Mouse (Mus musculus): Measurements from ENCODE around the gene Flcn. TPM values are rescaled to one million over a fixed set of nuclear protein-coding genes. Genes with fewer than 3 reads are reported as not detected.

Gene Flcn
- polyA plus RNA-seq, 1 experiment = 81.1 TPM

DNA sequence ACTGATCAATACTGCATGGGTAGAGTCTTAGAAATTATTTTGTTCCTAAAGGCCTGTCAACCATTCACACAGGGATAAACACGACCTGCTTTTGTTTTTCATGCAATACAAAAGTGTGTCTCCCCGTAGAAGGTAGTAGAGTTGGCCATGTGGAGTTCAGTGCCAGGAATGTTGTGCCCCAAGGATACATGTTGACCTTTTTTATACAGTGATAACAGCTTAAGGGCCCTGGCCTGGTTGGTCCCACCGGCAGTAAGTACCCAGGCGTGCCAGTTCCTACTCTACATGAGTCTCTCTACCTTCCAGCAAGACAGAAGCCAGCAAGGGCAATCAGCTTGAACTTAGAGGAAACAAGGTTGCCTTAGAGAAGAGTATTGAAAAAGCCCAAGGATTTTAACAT lies 36.9 kb downstream of the Flcn start:
- H3K27ac ChIP-seq (ENCODE audit: insufficient read depth, low read length) = no peak overlapping the region
- no peaks in the 10 kb centered on the region for H3K27me3 ChIP-seq (ENCODE audit: control insufficient read depth, insufficient read depth, low read length)
- no peak overlapping the region for H3K4me3 ChIP-seq (replicated peaks; ENCODE audit: insufficient read depth, low read depth, low read length)
- TF ChIP-seq POLR2A (IDR thresholded peaks at IDR 0.05; ENCODE audit: borderline replicate concordance, insufficient read depth, low read length) = no peak
- TF ChIP-seq CTCF (IDR thresholded peaks at IDR 0.05; ENCODE audit: borderline replicate concordance, insufficient read depth, low read depth, low read length) = no peak
- peaks cover 28% of the 10 kb centered on the region for H3K4me1 ChIP-seq (ENCODE audit: control insufficient read depth, insufficient read depth, low read length)
- DNase-seq = peak; percentile 39 to 42
- 33% methylated on average over 4 of the region's 4 CpGs for WGBS

- DNase-seq = peak; percentile 71 to 80
- no peaks in the 10 kb centered on the region for H3K27me3 ChIP-seq (ENCODE audit: control insufficient read depth, insufficient read depth, low read length)
- no peak overlapping the region for H3K27ac ChIP-seq (ENCODE audit: insufficient read depth, low read length)
- no peak for TF ChIP-seq POLR2A (IDR thresholded peaks at IDR 0.05; ENCODE audit: borderline replicate concordance, insufficient read depth, low read length)
- TF ChIP-seq CTCF (IDR thresholded peaks at IDR 0.05; ENCODE audit: borderline replicate concordance, insufficient read depth, low read depth, low read length) = no peak
- no peak overlapping the region for H3K4me3 ChIP-seq (replicated peaks; ENCODE audit: insufficient read depth, low read depth, low read length)
- peaks cover 27% of the 10 kb centered on the region for H3K4me1 ChIP-seq (ENCODE audit: control insufficient read depth, insufficient read depth, low read length)
- 13% methylated on average over 2 of the region's 2 CpGs for WGBS
Observed at GRCm38 (mm10) chr11:59772291-59772690, 37.5 kb downstream of the Flcn start.

- 23% methylated on average over 7 of the region's 7 CpGs for WGBS
- Histone ChIP-seq H3K4me3 (replicated peaks; ENCODE audit: insufficient read depth, low read depth, low read length) (no peak overlapping the region), H3K27ac (ENCODE audit: insufficient read depth, low read length) (no peak overlapping the region), H3K4me1 (ENCODE audit: control insufficient read depth, insufficient read depth, low read length) (peaks cover 24% of the 10 kb centered on the region; the same call in 1 of the 2 replicates), H3K27me3 (ENCODE audit: control insufficient read depth, insufficient read depth, low read length) (no peaks in the 10 kb centered on the region)
- TF ChIP-seq CTCF (IDR thresholded peaks at IDR 0.05; ENCODE audit: borderline replicate concordance, insufficient read depth, low read depth, low read length) (no peak), POLR2A (IDR thresholded peaks at IDR 0.05; ENCODE audit: borderline replicate concordance, insufficient read depth, low read length) (no peak)
- DNase-seq = no peak
Observed at GRCm38 (mm10) chr11:59770753-59771152, 39.1 kb downstream of the Flcn start.

DNA sequence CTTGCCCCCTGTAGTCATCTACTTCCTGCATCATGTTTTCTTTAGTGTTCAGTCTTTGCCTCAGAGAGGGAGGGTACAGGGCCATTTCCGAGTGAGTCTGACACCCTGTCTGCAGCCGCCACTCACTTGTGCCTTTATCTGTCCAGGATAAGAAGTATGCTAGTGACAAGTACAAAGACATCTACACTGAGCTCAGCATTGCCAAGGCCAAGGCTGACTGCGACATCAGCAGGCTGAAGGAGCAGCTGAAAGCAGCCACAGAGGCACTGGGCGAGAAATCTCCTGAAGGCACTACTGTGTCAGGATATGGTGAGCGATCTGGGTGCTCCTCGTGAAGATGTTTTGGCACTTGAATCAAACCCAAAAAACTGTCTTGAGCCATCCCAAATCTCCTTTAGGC lies 40.1 kb downstream of the Flcn start:
- 44% methylated on average over 6 of the region's 6 CpGs for WGBS
- Histone ChIP-seq H3K4me1 (ENCODE audit: control insufficient read depth, insufficient read depth, low read length) (peaks cover 24% of the 10 kb centered on the region; the same call in 1 of the 2 replicates), H3K27me3 (ENCODE audit: control insufficient read depth, insufficient read depth, low read length) (no peaks in the 10 kb centered on the region), H3K27ac (ENCODE audit: insufficient read depth, low read length) (no peak overlapping the region), H3K4me3 (replicated peaks; ENCODE audit: insufficient read depth, low read depth, low read length) (no peak overlapping the region)
- TF ChIP-seq POLR2A (IDR thresholded peaks at IDR 0.05; ENCODE audit: borderline replicate concordance, insufficient read depth, low read length) = no peak
- no peak for TF ChIP-seq CTCF (IDR thresholded peaks at IDR 0.05; ENCODE audit: borderline replicate concordance, insufficient read depth, low read depth, low read length)
- DNase-seq = no peak

GRCm38 (mm10) chr11:59769307-59769706 lies 40.5 kb downstream of the Flcn start:
- WGBS = 74% methylated on average over 2 of the region's 2 CpGs
- TF ChIP-seq CTCF (IDR thresholded peaks at IDR 0.05; ENCODE audit: borderline replicate concordance, insufficient read depth, low read depth, low read length) = no peak
- no peak for TF ChIP-seq POLR2A (IDR thresholded peaks at IDR 0.05; ENCODE audit: borderline replicate concordance, insufficient read depth, low read length)
- no peaks in the 10 kb centered on the region for H3K27me3 ChIP-seq (ENCODE audit: control insufficient read depth, insufficient read depth, low read length)
- no peak overlapping the region for H3K27ac ChIP-seq (ENCODE audit: insufficient read depth, low read length)
- DNase-seq = no peak
- no peak overlapping the region for H3K4me3 ChIP-seq (replicated peaks; ENCODE audit: insufficient read depth, low read depth, low read length)
- peaks cover 24% of the 10 kb centered on the region; the same call in 1 of the 2 replicates for H3K4me1 ChIP-seq (ENCODE audit: control insufficient read depth, insufficient read depth, low read length)

- TF ChIP-seq POLR2A (IDR thresholded peaks at IDR 0.05; ENCODE audit: borderline replicate concordance, insufficient read depth, low read length) (no peak), CTCF (IDR thresholded peaks at IDR 0.05; ENCODE audit: borderline replicate concordance, insufficient read depth, low read depth, low read length) (no peak)
- H3K4me3 ChIP-seq (replicated peaks; ENCODE audit: insufficient read depth, low read depth, low read length) = no peak overlapping the region
- peak overlapping the region; percentile 98 for H3K27ac ChIP-seq (ENCODE audit: insufficient read depth, low read length)
- WGBS = 16% methylated on average over 6 of the region's 6 CpGs
- peaks cover 48% of the 10 kb centered on the region for H3K4me1 ChIP-seq (ENCODE audit: control insufficient read depth, insufficient read depth, low read length)
- H3K27me3 ChIP-seq (ENCODE audit: control insufficient read depth, insufficient read depth, low read length) = no peaks in the 10 kb centered on the region
- DNase-seq = peak; percentile 62 to 63
Observed at GRCm38 (mm10) chr11:59760796-59761195, 49.0 kb downstream of the Flcn start.

DNA sequence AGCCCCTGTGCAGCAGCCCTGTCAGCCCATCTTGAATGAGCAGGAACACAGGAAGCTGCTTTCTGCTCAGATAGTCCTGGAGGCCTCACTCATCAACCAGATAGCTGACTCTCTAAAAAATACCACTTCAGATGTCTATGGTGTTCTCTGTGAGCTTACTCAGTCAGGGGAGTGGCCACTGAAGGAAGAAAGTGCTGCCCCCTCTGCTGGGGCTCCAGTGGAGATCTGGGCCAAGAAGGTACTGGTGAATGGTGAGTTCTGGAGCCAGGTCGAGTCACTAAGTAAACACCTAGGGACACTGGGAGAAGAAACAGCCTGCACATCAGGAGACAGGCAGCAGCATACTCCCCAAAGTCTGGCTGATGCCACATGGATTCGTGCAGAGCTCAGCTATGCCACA lies 50.2 kb downstream of the Flcn start:
- H3K27ac ChIP-seq (ENCODE audit: insufficient read depth, low read length) = peak overlapping the region; percentile 98
- DNase-seq = no peak
- peaks cover 48% of the 10 kb centered on the region for H3K4me1 ChIP-seq (ENCODE audit: control insufficient read depth, insufficient read depth, low read length)
- TF ChIP-seq CTCF (IDR thresholded peaks at IDR 0.05; ENCODE audit: borderline replicate concordance, insufficient read depth, low read depth, low read length) = no peak
- TF ChIP-seq POLR2A (IDR thresholded peaks at IDR 0.05; ENCODE audit: borderline replicate concordance, insufficient read depth, low read length) = no peak
- no peak overlapping the region for H3K4me3 ChIP-seq (replicated peaks; ENCODE audit: insufficient read depth, low read depth, low read length)
- no peaks in the 10 kb centered on the region for H3K27me3 ChIP-seq (ENCODE audit: control insufficient read depth, insufficient read depth, low read length)
- 14% methylated on average over 2 of the region's 2 CpGs for WGBS

DNA sequence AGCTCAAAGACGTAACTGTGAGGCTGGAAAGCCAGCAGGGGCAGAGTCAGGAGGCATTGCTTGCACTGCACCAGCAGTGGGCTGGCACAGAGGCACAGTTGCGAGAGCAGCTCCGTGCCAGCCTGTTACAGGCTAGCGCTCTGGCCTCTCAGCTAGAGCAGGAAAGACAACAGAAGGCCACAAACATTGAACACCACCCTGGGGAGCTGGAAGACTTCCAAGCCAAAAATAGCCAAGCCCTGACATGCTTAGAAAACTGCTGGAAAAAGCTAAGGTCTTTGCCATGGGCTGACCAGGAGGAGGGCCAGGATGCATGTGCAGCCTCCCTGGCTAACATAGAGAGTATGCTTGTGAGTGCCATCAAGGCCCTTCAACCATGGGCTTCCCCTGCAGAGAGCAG lies 50.6 kb downstream of the Flcn start:
- peak overlapping the region; percentile 98 for H3K27ac ChIP-seq (ENCODE audit: insufficient read depth, low read length)
- H3K4me3 ChIP-seq (replicated peaks; ENCODE audit: insufficient read depth, low read depth, low read length) = no peak overlapping the region
- no peaks in the 10 kb centered on the region for H3K27me3 ChIP-seq (ENCODE audit: control insufficient read depth, insufficient read depth, low read length)
- no peak for TF ChIP-seq CTCF (IDR thresholded peaks at IDR 0.05; ENCODE audit: borderline replicate concordance, insufficient read depth, low read depth, low read length)
- TF ChIP-seq POLR2A (IDR thresholded peaks at IDR 0.05; ENCODE audit: borderline replicate concordance, insufficient read depth, low read length) = peak; percentile 28; the same call in 1 of the 2 replicates
- WGBS = 0% methylated on average over 4 of the region's 4 CpGs
- peak; percentile 93 to 96 for DNase-seq
- H3K4me1 ChIP-seq (ENCODE audit: control insufficient read depth, insufficient read depth, low read length) = peaks cover 48% of the 10 kb centered on the region
